Mouse (Mus musculus): ENCODE data around the gene Tctex1d2. TPM values are rescaled to one million over a fixed set of nuclear protein-coding genes. Genes with fewer than 3 reads are reported as not detected.

The Tctex1d2 gene
- polyA plus RNA-seq, 1 experiment = 13.9 TPM

DNA sequence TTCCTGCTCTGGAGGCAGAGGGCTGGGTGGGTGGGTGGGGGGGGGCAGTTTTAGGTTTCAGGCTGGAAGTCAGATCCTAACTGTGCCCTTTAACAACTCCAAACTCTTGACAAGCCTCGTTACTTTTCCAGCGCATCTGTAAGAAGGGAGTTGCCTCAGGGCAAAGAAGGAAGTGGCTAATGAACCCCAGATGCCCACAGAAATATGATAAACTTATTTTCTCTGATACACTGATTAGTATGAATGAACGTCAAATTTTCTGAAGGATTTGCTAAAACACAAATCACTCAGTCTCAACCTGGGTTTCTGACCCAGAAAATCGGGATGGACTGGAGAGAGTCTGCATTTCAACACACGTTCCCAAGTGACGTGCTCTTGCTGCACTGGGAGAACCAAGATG, 12.8 kb upstream of the Tctex1d2 start:
- WGBS = 50% methylated on average over 6 of the region's 6 CpGs
- TF ChIP-seq POLR2A (IDR thresholded peaks at IDR 0.05; ENCODE audit: borderline replicate concordance, control insufficient read depth, low read depth, low read length) (no peak), CTCF (IDR thresholded peaks at IDR 0.05; ENCODE audit: control insufficient read depth, insufficient read depth, low read length) (no peak)
- Histone ChIP-seq H3K4me3 (replicated peaks; ENCODE audit: control insufficient read depth, low read depth, low read length) (no peak overlapping the region), H3K4me1 (ENCODE audit: control insufficient read depth, insufficient read depth, low read length) (peaks cover 2% of the 10 kb centered on the region), H3K27ac (ENCODE audit: control insufficient read depth, insufficient read depth, low read depth, low read length, poor library complexity) (no peak overlapping the region)

DNA sequence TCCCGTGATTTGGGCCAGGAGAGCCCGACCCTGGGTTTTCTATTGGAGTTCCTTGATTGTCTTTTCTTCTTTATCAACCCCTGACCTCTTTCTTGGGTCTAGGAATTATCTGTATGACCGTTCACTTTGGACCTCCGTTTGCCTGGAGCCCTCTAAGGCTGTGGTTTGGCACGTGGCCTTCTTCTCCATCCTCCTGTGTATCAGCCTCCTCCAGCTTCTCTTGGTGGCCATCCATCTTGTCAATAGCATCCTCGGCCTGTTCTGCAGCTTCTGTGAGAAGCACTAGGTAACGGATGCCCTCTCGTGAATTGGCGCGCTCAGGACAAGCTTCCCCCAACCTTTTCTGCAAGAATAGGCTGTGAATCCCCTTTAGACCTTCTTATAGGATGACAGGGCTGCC, 11.8 kb upstream of the Tctex1d2 start:
- H3K27ac ChIP-seq (ENCODE audit: control insufficient read depth, insufficient read depth, low read depth, low read length, poor library complexity) = no peak overlapping the region
- WGBS = 39% methylated on average over 10 of the region's 10 CpGs
- no peaks in the 10 kb centered on the region; the same call in none of the 2 replicates for H3K4me1 ChIP-seq (ENCODE audit: control insufficient read depth, insufficient read depth, low read length)
- H3K4me3 ChIP-seq (replicated peaks; ENCODE audit: control insufficient read depth, low read depth, low read length) = no peak overlapping the region
- TF ChIP-seq CTCF (IDR thresholded peaks at IDR 0.05; ENCODE audit: control insufficient read depth, insufficient read depth, low read length) = no peak
- TF ChIP-seq POLR2A (IDR thresholded peaks at IDR 0.05; ENCODE audit: borderline replicate concordance, control insufficient read depth, low read depth, low read length) = no peak

DNA sequence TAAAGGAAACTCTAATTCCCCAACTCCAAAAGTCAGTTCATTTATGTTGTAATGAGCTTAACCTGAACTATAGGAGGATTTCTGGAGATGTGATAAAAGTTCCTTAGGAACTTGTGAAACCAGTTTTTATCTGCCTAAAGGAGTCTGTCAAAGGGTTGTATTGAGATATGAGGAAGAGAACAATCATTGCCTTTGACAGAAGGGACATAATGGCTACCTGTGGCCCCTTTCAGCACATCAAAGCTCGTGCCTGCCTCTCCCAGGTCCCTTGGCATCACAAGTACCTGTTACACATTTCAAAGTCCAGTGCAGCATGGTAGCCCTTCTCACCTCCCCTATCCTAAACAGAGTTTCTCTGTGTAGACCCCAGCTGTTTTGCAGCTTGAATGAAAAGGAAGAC, 2.0 kb upstream of the Tctex1d2 start:
- WGBS = 79% methylated on average over 1 of the region's 1 CpGs
- Histone ChIP-seq H3K4me3 (replicated peaks; ENCODE audit: control insufficient read depth, low read depth, low read length) (no peak overlapping the region), H3K4me1 (ENCODE audit: control insufficient read depth, insufficient read depth, low read length) (no peaks in the 10 kb centered on the region; the same call in 1 of the 2 replicates), H3K27ac (ENCODE audit: control insufficient read depth, insufficient read depth, low read depth, low read length, poor library complexity) (no peak overlapping the region)
- TF ChIP-seq POLR2A (IDR thresholded peaks at IDR 0.05; ENCODE audit: borderline replicate concordance, control insufficient read depth, low read depth, low read length) = no peak
- no peak for TF ChIP-seq CTCF (IDR thresholded peaks at IDR 0.05; ENCODE audit: control insufficient read depth, insufficient read depth, low read length)

- WGBS = 82% methylated on average over 3 of the region's 3 CpGs
- Histone ChIP-seq H3K4me3 (replicated peaks; ENCODE audit: control insufficient read depth, low read depth, low read length) (no peak overlapping the region), H3K27ac (ENCODE audit: control insufficient read depth, insufficient read depth, low read depth, low read length, poor library complexity) (no peak overlapping the region), H3K4me1 (ENCODE audit: control insufficient read depth, insufficient read depth, low read length) (no peaks in the 10 kb centered on the region)
- no peak for TF ChIP-seq CTCF (IDR thresholded peaks at IDR 0.05; ENCODE audit: control insufficient read depth, insufficient read depth, low read length)
- TF ChIP-seq POLR2A (IDR thresholded peaks at IDR 0.05; ENCODE audit: borderline replicate concordance, control insufficient read depth, low read depth, low read length) = no peak
These were observed 8.0 kb downstream of the Tctex1d2 start for GRCm38 (mm10) chr16:32427506-32427905.

GRCm38 (mm10) chr16:32430474-32431046, 11.1 kb downstream of the Tctex1d2 start, which contains the start of gene Pcyt1a:
Gene Pcyt1a, plus strand, starts transcription at chr16:32430921.
- Histone ChIP-seq H3K4me1 (ENCODE audit: control insufficient read depth, insufficient read depth, low read length) (no peaks in the 10 kb centered on the region; the same call in 1 of the 2 replicates), H3K4me3 (replicated peaks; ENCODE audit: control insufficient read depth, low read depth, low read length) (peak within 1 kb of the TSS; percentile 95)
- under 1% methylated on average over 54 of the region's 54 CpGs for WGBS

GRCm38 (mm10) chr16:32431047-32431591, 11.6 kb downstream of the Tctex1d2 start:
- WGBS = under 1% methylated on average over 28 of the region's 28 CpGs
- no peaks in the 10 kb centered on the region; the same call in 1 of the 2 replicates for H3K4me1 ChIP-seq (ENCODE audit: control insufficient read depth, insufficient read depth, low read length)

More at GRCm38 (mm10) chr16:32430474-32431046, 11.1 kb downstream of the Tctex1d2 start, which contains the start of gene Pcyt1a:
- TF ChIP-seq POLR2A (IDR thresholded peaks at IDR 0.05; ENCODE audit: borderline replicate concordance, control insufficient read depth, low read depth, low read length) = peak; percentile 75
- TF ChIP-seq CTCF (IDR thresholded peaks at IDR 0.05; ENCODE audit: control insufficient read depth, insufficient read depth, low read length) = no peak
- H3K27ac ChIP-seq (ENCODE audit: control insufficient read depth, insufficient read depth, low read depth, low read length, poor library complexity) = peak within 1 kb of the TSS; percentile 95

DNA sequence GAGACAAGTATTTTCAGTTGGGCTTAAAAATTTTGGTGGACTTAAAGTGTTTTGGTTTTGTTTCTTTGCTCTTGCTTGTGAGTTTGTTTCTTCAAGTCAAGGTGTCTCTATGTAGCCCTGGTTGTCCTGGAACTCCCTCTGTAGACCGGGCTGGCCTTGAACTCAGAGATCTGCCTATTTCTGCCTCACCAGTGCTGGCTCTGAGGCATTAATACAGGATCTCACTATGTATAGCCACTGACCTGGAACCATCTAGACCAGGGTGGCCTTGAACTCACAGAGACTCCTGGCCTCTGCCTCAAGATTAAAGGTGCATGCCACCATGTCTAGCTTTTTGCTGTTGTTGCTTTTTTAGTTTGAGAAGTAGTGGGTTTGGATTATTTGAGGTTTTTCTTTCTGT, 12.4 kb downstream of the Tctex1d2 start:
- TF ChIP-seq CTCF (IDR thresholded peaks at IDR 0.05; ENCODE audit: control insufficient read depth, insufficient read depth, low read length) (no peak), POLR2A (IDR thresholded peaks at IDR 0.05; ENCODE audit: borderline replicate concordance, control insufficient read depth, low read depth, low read length) (no peak)
- Histone ChIP-seq H3K4me1 (ENCODE audit: control insufficient read depth, insufficient read depth, low read length) (no peaks in the 10 kb centered on the region; the same call in 1 of the 2 replicates), H3K27ac (ENCODE audit: control insufficient read depth, insufficient read depth, low read depth, low read length, poor library complexity) (peak overlapping the region; percentile 16), H3K4me3 (replicated peaks; ENCODE audit: control insufficient read depth, low read depth, low read length) (peak overlapping the region; percentile 74)
- WGBS = 60% methylated on average over 1 of the region's 1 CpGs

More at GRCm38 (mm10) chr16:32431047-32431591, 11.6 kb downstream of the Tctex1d2 start:
- peak; percentile 31; the same call in 1 of the 2 replicates for TF ChIP-seq POLR2A (IDR thresholded peaks at IDR 0.05; ENCODE audit: borderline replicate concordance, control insufficient read depth, low read depth, low read length)
- no peak for TF ChIP-seq CTCF (IDR thresholded peaks at IDR 0.05; ENCODE audit: control insufficient read depth, insufficient read depth, low read length)
- Histone ChIP-seq H3K4me3 (replicated peaks; ENCODE audit: control insufficient read depth, low read depth, low read length) (peak overlapping the region; percentile 95), H3K27ac (ENCODE audit: control insufficient read depth, insufficient read depth, low read depth, low read length, poor library complexity) (peak overlapping the region; percentile 95)

DNA sequence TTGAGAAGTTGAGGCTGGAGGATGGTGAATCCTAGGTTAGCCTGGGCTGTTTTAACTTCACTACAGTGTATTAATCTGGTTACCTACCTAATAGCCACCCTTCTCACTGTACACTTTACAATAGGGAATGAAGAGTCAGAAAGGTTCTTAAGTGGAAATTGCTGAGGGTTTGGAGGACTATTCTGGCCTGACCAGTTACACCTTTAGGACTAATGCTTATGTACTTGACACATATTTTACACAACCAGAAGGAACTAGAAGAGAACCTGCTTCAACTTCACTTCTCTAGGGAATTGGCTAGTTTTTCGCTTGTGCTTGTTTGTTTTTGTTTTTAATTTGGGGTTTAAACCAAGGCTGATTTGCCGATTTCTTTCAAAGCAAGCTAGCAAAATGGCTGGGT, 13.6 kb downstream of the Tctex1d2 start:
- no peak overlapping the region for H3K4me3 ChIP-seq (replicated peaks; ENCODE audit: control insufficient read depth, low read depth, low read length)
- TF ChIP-seq POLR2A (IDR thresholded peaks at IDR 0.05; ENCODE audit: borderline replicate concordance, control insufficient read depth, low read depth, low read length) = no peak
- TF ChIP-seq CTCF (IDR thresholded peaks at IDR 0.05; ENCODE audit: control insufficient read depth, insufficient read depth, low read length) = no peak
- 71% methylated on average over 2 of the region's 2 CpGs for WGBS
- H3K27ac ChIP-seq (ENCODE audit: control insufficient read depth, insufficient read depth, low read depth, low read length, poor library complexity) = no peak overlapping the region
- peaks cover 2% of the 10 kb centered on the region; the same call in 1 of the 2 replicates for H3K4me1 ChIP-seq (ENCODE audit: control insufficient read depth, insufficient read depth, low read length)

Data from bone marrow, adult 2 months (tissue).